Mouse (Mus musculus): ENCODE measurements around the gene Htatip2. TPM values are rescaled to one million over a fixed set of nuclear protein-coding genes. Genes with fewer than 3 reads are reported as not detected.

Gene Htatip2
- polyA plus RNA-seq, 1 experiment, result 11.9 TPM

DNA sequence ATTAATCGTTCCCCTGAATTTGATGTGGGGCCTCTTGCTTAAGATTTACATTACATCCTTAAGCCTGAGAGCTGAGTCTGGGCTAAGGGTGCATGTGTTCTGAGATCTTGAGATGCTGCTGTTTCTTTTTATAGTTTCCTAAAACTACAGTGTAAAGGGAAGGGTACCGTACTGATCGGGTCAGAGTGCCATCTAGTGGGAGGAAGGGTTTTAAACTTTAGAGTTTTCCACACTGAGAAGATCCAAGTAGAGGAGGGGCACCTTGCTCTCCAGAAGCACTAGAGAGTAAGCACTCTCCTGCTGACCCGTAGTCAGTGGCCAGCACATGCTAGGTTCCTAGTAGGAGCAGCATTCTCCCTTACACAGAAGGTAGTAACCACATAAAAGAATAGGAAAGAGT is 52.4 kb downstream of the Htatip2 start:
- no peaks in the 10 kb centered on the region for H3K27me3 ChIP-seq (ENCODE audit: control insufficient read depth, insufficient read depth, low read length)
- no peak for DNase-seq
- TF ChIP-seq POLR2A (IDR thresholded peaks at IDR 0.05; ENCODE audit: control insufficient read depth, extremely low read depth, insufficient read depth, low read length, poor library complexity) (no peak), CTCF (IDR thresholded peaks at IDR 0.05; ENCODE audit: borderline replicate concordance, control insufficient read depth, extremely low read depth, insufficient read depth, low read length, poor library complexity) (no peak)
- H3K4me1 ChIP-seq (replicated peaks; ENCODE audit: control insufficient read depth, insufficient read depth, low read length), result no peaks in the 10 kb centered on the region
- H3K36me3 ChIP-seq (ENCODE audit: control insufficient read depth, insufficient read depth, low read length), result peaks cover 6% of the 10 kb centered on the region; the same call in 1 of the 2 replicates
- 74% methylated on average over 4 of the region's 4 CpGs for WGBS
- H3K4me3 ChIP-seq (ENCODE audit: control insufficient read depth, insufficient read depth, low read length), result no peak overlapping the region
- H3K27ac ChIP-seq (ENCODE audit: control insufficient read depth, insufficient read depth, low read length), result no peak overlapping the region

DNA sequence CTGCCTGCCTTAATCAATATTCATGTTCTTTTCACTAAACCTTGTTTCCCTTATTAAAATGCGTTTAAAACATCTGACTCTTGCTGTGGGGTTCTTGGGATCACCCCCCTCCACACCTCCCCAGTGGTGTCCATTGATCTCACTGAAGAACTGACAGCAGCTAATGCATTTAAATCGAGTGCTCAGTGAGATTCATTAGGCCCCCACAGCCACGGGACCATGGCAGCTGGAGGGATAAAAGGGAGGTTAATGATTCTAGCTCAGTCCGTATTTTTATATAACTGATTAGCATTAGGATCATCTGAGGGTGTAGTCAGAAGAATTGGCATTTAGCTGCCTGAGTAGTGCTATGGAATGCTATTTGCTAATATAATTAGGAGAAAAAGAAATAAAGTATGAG is 60.5 kb downstream of the Htatip2 start:
- no peaks in the 10 kb centered on the region for H3K27me3 ChIP-seq (ENCODE audit: control insufficient read depth, insufficient read depth, low read length)
- no peaks in the 10 kb centered on the region; the same call in 1 of the 2 replicates for H3K4me1 ChIP-seq (replicated peaks; ENCODE audit: control insufficient read depth, insufficient read depth, low read length)
- H3K4me3 ChIP-seq (ENCODE audit: control insufficient read depth, insufficient read depth, low read length), result no peak overlapping the region
- no peak for DNase-seq
- H3K27ac ChIP-seq (ENCODE audit: control insufficient read depth, insufficient read depth, low read length), result no peak overlapping the region
- H3K36me3 ChIP-seq (ENCODE audit: control insufficient read depth, insufficient read depth, low read length), result peaks cover 5% of the 10 kb centered on the region
- TF ChIP-seq CTCF (IDR thresholded peaks at IDR 0.05; ENCODE audit: borderline replicate concordance, control insufficient read depth, extremely low read depth, insufficient read depth, low read length, poor library complexity) (no peak), POLR2A (IDR thresholded peaks at IDR 0.05; ENCODE audit: control insufficient read depth, extremely low read depth, insufficient read depth, low read length, poor library complexity) (no peak)
- 94% methylated on average over 4 of the region's 4 CpGs for WGBS

GRCm38 (mm10) chr7:49821370-49821769 is 62.5 kb downstream of the Htatip2 start:
- peaks cover 5% of the 10 kb centered on the region for H3K36me3 ChIP-seq (ENCODE audit: control insufficient read depth, insufficient read depth, low read length)
- WGBS, result 94% methylated on average over 1 of the region's 1 CpGs

GRCm38 (mm10) chr7:49822028-49822427 is 63.1 kb downstream of the Htatip2 start:
- no peaks in the 10 kb centered on the region; the same call in 1 of the 2 replicates for H3K4me1 ChIP-seq (replicated peaks; ENCODE audit: control insufficient read depth, insufficient read depth, low read length)
- DNase-seq, result no peak
- TF ChIP-seq CTCF (IDR thresholded peaks at IDR 0.05; ENCODE audit: borderline replicate concordance, control insufficient read depth, extremely low read depth, insufficient read depth, low read length, poor library complexity) (no peak), POLR2A (IDR thresholded peaks at IDR 0.05; ENCODE audit: control insufficient read depth, extremely low read depth, insufficient read depth, low read length, poor library complexity) (no peak)
- H3K27me3 ChIP-seq (ENCODE audit: control insufficient read depth, insufficient read depth, low read length), result no peaks in the 10 kb centered on the region
- peaks cover 5% of the 10 kb centered on the region for H3K36me3 ChIP-seq (ENCODE audit: control insufficient read depth, insufficient read depth, low read length)
- 67% methylated on average over 2 of the region's 2 CpGs for WGBS
- H3K4me3 ChIP-seq (ENCODE audit: control insufficient read depth, insufficient read depth, low read length), result no peak overlapping the region
- no peak overlapping the region for H3K27ac ChIP-seq (ENCODE audit: control insufficient read depth, insufficient read depth, low read length)

More at GRCm38 (mm10) chr7:49821370-49821769, 62.5 kb downstream of the Htatip2 start:
- H3K4me3 ChIP-seq (ENCODE audit: control insufficient read depth, insufficient read depth, low read length), result no peak overlapping the region
- DNase-seq, result no peak
- no peak overlapping the region for H3K27ac ChIP-seq (ENCODE audit: control insufficient read depth, insufficient read depth, low read length)
- H3K4me1 ChIP-seq (replicated peaks; ENCODE audit: control insufficient read depth, insufficient read depth, low read length), result no peaks in the 10 kb centered on the region; the same call in 1 of the 2 replicates
- no peaks in the 10 kb centered on the region for H3K27me3 ChIP-seq (ENCODE audit: control insufficient read depth, insufficient read depth, low read length)
- TF ChIP-seq POLR2A (IDR thresholded peaks at IDR 0.05; ENCODE audit: control insufficient read depth, extremely low read depth, insufficient read depth, low read length, poor library complexity), result no peak
- no peak for TF ChIP-seq CTCF (IDR thresholded peaks at IDR 0.05; ENCODE audit: borderline replicate concordance, control insufficient read depth, extremely low read depth, insufficient read depth, low read length, poor library complexity)

Other genes starting within 250 kb of the Htatip2 start
- gene Dbx1, start 122.3 kb upstream of the Htatip2 start, polyA plus RNA-seq (2012; rRNA removed), result 0.05 TPM in 2 replicates
- gene Prmt3, start 19.2 kb downstream of the Htatip2 start, polyA plus RNA-seq (2012; rRNA removed), result 35.0 and 62.8 TPM in 2 replicates
- 0.18 and 0.19 TPM in 2 replicates for gene Slc6a5, start 151.0 kb downstream of the Htatip2 start, polyA plus RNA-seq (2012; rRNA removed)
- gene Nell1, start 215.7 kb downstream of the Htatip2 start, polyA plus RNA-seq (2012; rRNA removed), result 0.04 and 0.07 TPM in 2 replicates